Mouse (Mus musculus): ENCODE data around the gene Erbb4. TPM values are rescaled to one million over a fixed set of nuclear protein-coding genes. Genes with fewer than 3 reads are reported as not detected.

The Erbb4 gene
- total and polyA plus RNA-seq, 2 experiments, result 0.50 to 2.9 TPM

DNA sequence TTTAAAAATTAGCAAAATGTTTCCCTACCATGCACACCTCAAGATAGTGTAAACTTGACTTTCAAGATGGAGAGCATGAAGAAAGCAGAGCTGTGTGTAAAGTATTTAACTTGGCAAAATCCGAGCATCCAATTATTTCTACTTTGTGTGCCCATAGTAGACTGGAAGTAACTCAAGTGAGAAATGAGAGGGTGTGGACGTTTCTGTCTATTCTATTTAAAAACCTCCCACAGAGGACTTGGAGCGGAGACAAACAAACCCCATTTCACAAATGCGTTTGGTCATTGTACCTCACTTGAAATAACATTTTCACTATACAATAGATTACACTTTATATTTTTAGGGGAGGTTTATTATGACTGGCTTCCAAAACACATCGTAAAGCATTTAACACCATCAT is 832.0 kb downstream of the Erbb4 start:
- WGBS, result 75% methylated on average over 5 of the region's 5 CpGs
- no peaks in the 10 kb centered on the region for H3K79me2 ChIP-seq (ENCODE audit: control insufficient read depth, insufficient read depth, low read length)
- TF ChIP-seq CTCF (IDR thresholded peaks at IDR 0.05; ENCODE audit: low read depth, low read length) (no peak), POLR2A (IDR thresholded peaks at IDR 0.05; ENCODE audit: extremely low read depth, insufficient read depth, low read length) (no peak)

DNA sequence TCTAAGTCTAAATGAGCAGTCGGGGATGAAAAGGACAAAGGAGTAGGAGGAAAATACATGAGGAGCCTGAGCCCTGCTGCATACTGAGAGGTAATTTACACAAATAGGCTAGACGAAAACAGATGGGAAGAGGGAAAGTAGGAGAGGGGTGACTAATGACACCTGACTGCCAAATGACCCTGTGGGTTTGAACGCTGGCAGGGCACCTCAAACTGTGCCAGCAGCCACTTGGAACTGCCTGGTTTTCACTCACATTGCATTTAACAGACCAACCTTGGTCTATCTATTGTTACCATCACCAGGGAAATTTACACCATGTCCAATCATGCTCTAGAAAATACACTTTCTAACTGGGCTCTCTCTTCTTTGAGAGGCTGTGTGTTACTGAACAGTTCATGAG is 929.3 kb downstream of the Erbb4 start:
- no peak overlapping the region for H3K4me3 ChIP-seq (ENCODE audit: insufficient read depth, low read depth, low read length)
- no peaks in the 10 kb centered on the region for H3K79me2 ChIP-seq (ENCODE audit: control insufficient read depth, insufficient read depth, low read length)
- H3K27ac ChIP-seq (replicated peaks; ENCODE audit: insufficient read depth, low read depth, low read length), result no peak overlapping the region
- no peak for DNase-seq (ENCODE audit: extremely low read depth, low read depth, low spot score)
- H3K27me3 ChIP-seq (ENCODE audit: control insufficient read depth, insufficient read depth, low read length), result no peaks in the 10 kb centered on the region
- no peaks in the 10 kb centered on the region for H3K4me1 ChIP-seq (ENCODE audit: control insufficient read depth, insufficient read depth, low read length)
- TF ChIP-seq POLR2A (IDR thresholded peaks at IDR 0.05; ENCODE audit: extremely low read depth, insufficient read depth, low read length) (no peak), CTCF (IDR thresholded peaks at IDR 0.05; ENCODE audit: low read depth, low read length) (no peak)
- H3K9ac ChIP-seq (ENCODE audit: low read depth, low read length), result no peak overlapping the region
- no peaks in the 10 kb centered on the region for H3K36me3 ChIP-seq (ENCODE audit: control insufficient read depth, insufficient read depth, low read length)
- WGBS, result 58% methylated on average over 3 of the region's 3 CpGs

More for the DNA sequence above, 832.0 kb downstream of the Erbb4 start:
- Histone ChIP-seq H3K27me3 (ENCODE audit: control insufficient read depth, insufficient read depth, low read length) (no peaks in the 10 kb centered on the region), H3K27ac (replicated peaks; ENCODE audit: insufficient read depth, low read depth, low read length) (no peak overlapping the region), H3K4me3 (ENCODE audit: insufficient read depth, low read depth, low read length) (no peak overlapping the region), H3K4me1 (ENCODE audit: control insufficient read depth, insufficient read depth, low read length) (no peaks in the 10 kb centered on the region), H3K36me3 (ENCODE audit: control insufficient read depth, insufficient read depth, low read length) (no peaks in the 10 kb centered on the region), H3K9ac (ENCODE audit: low read depth, low read length) (no peak overlapping the region)
- no peak for DNase-seq (ENCODE audit: extremely low read depth, low read depth, low spot score)

DNA sequence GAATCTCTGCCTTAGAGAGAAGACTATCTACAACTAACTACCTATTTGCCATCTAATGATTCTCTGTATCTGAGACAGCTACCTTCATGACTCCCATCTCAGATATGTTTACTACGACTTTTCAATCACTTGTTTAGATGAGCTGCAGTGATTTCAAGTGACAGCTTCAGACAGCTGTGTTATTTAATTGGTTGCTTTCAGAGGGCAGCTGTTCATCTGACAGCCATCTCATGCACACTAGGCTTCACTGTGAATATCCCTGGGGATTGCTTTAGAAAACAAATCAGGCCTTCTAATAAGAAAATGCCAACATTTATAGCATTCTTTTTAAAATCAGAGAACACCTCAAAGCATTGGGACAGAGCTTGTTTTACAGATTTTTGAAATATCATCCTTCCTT is 952.6 kb downstream of the Erbb4 start:
- H3K79me2 ChIP-seq (ENCODE audit: control insufficient read depth, insufficient read depth, low read length), result no peaks in the 10 kb centered on the region
- no peak for TF ChIP-seq CTCF (IDR thresholded peaks at IDR 0.05; ENCODE audit: low read depth, low read length)
- no peak for TF ChIP-seq POLR2A (IDR thresholded peaks at IDR 0.05; ENCODE audit: extremely low read depth, insufficient read depth, low read length)

DNA sequence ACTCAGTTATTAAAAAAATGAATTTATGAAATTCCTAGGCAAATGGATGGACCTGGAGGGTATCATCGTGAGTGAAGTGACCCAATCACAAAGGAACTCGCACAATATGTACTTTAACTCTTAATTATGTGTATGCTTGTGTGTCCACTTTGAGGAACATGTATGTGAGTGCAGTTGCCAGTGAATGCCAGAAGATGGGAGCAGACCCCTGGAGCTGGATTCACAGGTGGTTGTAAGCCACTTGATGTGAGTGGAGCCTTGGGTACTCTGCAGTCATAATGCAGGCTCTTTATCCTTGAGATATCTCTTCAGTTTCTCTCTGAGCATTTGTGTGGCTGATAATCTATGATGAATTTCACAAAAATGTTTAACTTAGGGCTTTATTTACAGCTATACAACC is 957.3 kb downstream of the Erbb4 start:
- Histone ChIP-seq H3K27me3 (ENCODE audit: control insufficient read depth, insufficient read depth, low read length) (no peaks in the 10 kb centered on the region), H3K4me3 (ENCODE audit: insufficient read depth, low read depth, low read length) (no peak overlapping the region), H3K4me1 (ENCODE audit: control insufficient read depth, insufficient read depth, low read length) (no peaks in the 10 kb centered on the region), H3K79me2 (ENCODE audit: control insufficient read depth, insufficient read depth, low read length) (no peaks in the 10 kb centered on the region), H3K36me3 (ENCODE audit: control insufficient read depth, insufficient read depth, low read length) (no peaks in the 10 kb centered on the region), H3K9ac (ENCODE audit: low read depth, low read length) (no peak overlapping the region), H3K27ac (replicated peaks; ENCODE audit: insufficient read depth, low read depth, low read length) (no peak overlapping the region)
- no peak for DNase-seq (ENCODE audit: extremely low read depth, low read depth, low spot score)
- TF ChIP-seq CTCF (IDR thresholded peaks at IDR 0.05; ENCODE audit: low read depth, low read length), result no peak
- no peak for TF ChIP-seq POLR2A (IDR thresholded peaks at IDR 0.05; ENCODE audit: extremely low read depth, insufficient read depth, low read length)
- 72% methylated on average over 2 of the region's 2 CpGs for WGBS

More for the DNA sequence above, 952.6 kb downstream of the Erbb4 start:
- Histone ChIP-seq H3K4me3 (ENCODE audit: insufficient read depth, low read depth, low read length) (no peak overlapping the region), H3K27ac (replicated peaks; ENCODE audit: insufficient read depth, low read depth, low read length) (no peak overlapping the region), H3K9ac (ENCODE audit: low read depth, low read length) (no peak overlapping the region), H3K36me3 (ENCODE audit: control insufficient read depth, insufficient read depth, low read length) (no peaks in the 10 kb centered on the region), H3K27me3 (ENCODE audit: control insufficient read depth, insufficient read depth, low read length) (no peaks in the 10 kb centered on the region), H3K4me1 (ENCODE audit: control insufficient read depth, insufficient read depth, low read length) (no peaks in the 10 kb centered on the region)
- DNase-seq (ENCODE audit: extremely low read depth, low read depth, low spot score), result no peak
- WGBS, result 72% methylated on average over 1 of the region's 1 CpGs

DNA sequence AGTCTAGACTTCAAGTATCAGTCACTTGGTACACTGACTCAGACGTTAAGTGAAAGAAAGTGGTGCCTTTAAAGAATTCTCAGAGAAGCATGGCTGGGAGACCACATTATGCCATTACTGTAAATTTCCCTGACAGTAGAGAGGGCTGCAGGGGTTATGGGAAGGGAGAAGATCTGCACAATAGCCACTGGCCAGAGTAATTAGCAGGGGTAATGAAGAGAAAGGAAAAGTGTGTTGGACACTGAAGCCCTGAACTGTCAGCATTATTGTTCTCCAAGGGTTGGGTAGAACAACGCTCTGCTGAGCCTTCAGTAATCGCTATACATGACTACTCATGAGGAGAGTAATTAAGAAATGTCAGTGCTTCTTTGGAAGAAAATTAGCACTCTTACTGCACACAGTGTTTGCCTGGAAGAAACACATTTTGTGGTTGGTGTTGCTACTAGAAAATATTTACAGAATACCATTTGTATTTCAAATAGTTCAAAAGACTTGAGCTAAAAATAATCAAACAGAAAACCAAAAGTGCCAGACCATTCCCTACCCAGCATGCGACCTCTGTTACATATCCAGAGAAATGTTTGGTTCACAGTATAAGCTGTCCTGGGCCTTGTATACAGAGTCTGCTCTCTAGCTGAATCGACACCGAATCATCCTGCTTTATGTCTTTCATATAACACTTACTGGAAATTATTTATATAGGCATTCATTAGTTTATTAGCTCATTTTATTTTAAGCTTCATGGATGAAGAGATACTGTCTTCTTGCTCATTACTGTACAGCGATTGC is 965.1 kb downstream of the Erbb4 start:
- Histone ChIP-seq H3K4me1 (ENCODE audit: control insufficient read depth, insufficient read depth, low read length) (no peaks in the 10 kb centered on the region), H3K9ac (ENCODE audit: low read depth, low read length) (no peak overlapping the region), H3K27ac (replicated peaks; ENCODE audit: insufficient read depth, low read depth, low read length) (no peak overlapping the region), H3K36me3 (ENCODE audit: control insufficient read depth, insufficient read depth, low read length) (no peaks in the 10 kb centered on the region), H3K27me3 (ENCODE audit: control insufficient read depth, insufficient read depth, low read length) (no peaks in the 10 kb centered on the region), H3K79me2 (ENCODE audit: control insufficient read depth, insufficient read depth, low read length) (no peaks in the 10 kb centered on the region), H3K4me3 (ENCODE audit: insufficient read depth, low read depth, low read length) (no peak overlapping the region)
- TF ChIP-seq CTCF (IDR thresholded peaks at IDR 0.05; ENCODE audit: low read depth, low read length) (no peak), POLR2A (IDR thresholded peaks at IDR 0.05; ENCODE audit: extremely low read depth, insufficient read depth, low read length) (no peak)
- 86% methylated on average over 7 of the region's 7 CpGs for WGBS
- DNase-seq (ENCODE audit: extremely low read depth, low read depth, low spot score), result no peak

DNA sequence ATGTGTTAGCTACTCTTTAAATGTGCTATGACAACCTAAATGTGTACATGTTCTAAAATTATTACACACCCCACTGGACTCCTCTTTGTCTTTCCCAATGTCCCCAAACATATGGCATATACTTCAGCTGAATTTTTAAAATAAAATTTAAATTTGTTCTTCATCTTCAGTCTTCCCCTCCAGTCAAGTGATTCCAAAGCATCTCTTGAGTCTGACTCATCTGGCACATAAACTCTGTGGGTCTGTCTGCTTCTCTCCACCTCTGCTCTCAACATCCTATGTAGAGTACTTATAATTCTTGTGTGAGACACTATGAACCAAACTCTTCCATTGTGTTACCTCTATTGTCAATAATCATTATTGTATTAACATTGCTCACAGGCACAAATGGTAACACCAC is 972.9 kb downstream of the Erbb4 start:
- no peaks in the 10 kb centered on the region for H3K79me2 ChIP-seq (ENCODE audit: control insufficient read depth, insufficient read depth, low read length)
- no peak for DNase-seq (ENCODE audit: extremely low read depth, low read depth, low spot score)
- TF ChIP-seq POLR2A (IDR thresholded peaks at IDR 0.05; ENCODE audit: extremely low read depth, insufficient read depth, low read length) (no peak), CTCF (IDR thresholded peaks at IDR 0.05; ENCODE audit: low read depth, low read length) (no peak)
- no peak overlapping the region for H3K9ac ChIP-seq (ENCODE audit: low read depth, low read length)
- H3K27ac ChIP-seq (replicated peaks; ENCODE audit: insufficient read depth, low read depth, low read length), result no peak overlapping the region
- no peak overlapping the region for H3K4me3 ChIP-seq (ENCODE audit: insufficient read depth, low read depth, low read length)
- H3K4me1 ChIP-seq (ENCODE audit: control insufficient read depth, insufficient read depth, low read length), result no peaks in the 10 kb centered on the region
- no peaks in the 10 kb centered on the region for H3K36me3 ChIP-seq (ENCODE audit: control insufficient read depth, insufficient read depth, low read length)
- H3K27me3 ChIP-seq (ENCODE audit: control insufficient read depth, insufficient read depth, low read length), result no peaks in the 10 kb centered on the region

Data from liver, adult 2 months (tissue).